Mouse (Mus musculus) lung, postnatal 0 days (tissue): ENCODE measurements around the gene P3h3. TPM values are rescaled to one million over a fixed set of nuclear protein-coding genes. Genes with fewer than 3 reads are reported as not detected.
"Not testable (repeated sequence)": the region's sequence is repeated elsewhere in the genome, so short reads cannot be mapped to it uniquely, and the experiment has no call there.

Experiments
- ATAC-seq: fragments of 200-750 bp; cut with Nextera tagmentation; 2 replicates; pipeline ENCODE4 v1.8.0; 2017; ENCODE audit warnings: moderate library complexity
- DNase-seq: peaks from one replicate; pipeline ENCODE4 v3.0.0-alpha.2; 2016; ENCODE audit warnings: low spot score
- H3K27ac ChIP-seq: fragments of 300-500 bp; sonication (generic); 2 replicates; pipeline ENCODE4 v1.5.1; 2014; ENCODE audit warnings: antibody characterized with exemption, mild to moderate bottlenecking, low read length, mixed read lengths
- H3K27me3 ChIP-seq: fragments of 300-500 bp; sonication (generic); replicated peaks from 2 replicates; pipeline ENCODE4 v1.6.1; 2014; ENCODE audit warnings: low read length, mixed read lengths; ENCODE audit not compliant: insufficient read depth
- H3K36me3 ChIP-seq: fragments of 300-500 bp; sonication (generic); 2 replicates; pipeline ENCODE4 v1.6.1; 2014; ENCODE audit warnings: low read length, mixed read lengths; ENCODE audit not compliant: insufficient read depth
- H3K4me1 ChIP-seq: fragments of 300-500 bp; sonication (generic); 2 replicates; pipeline ENCODE4 v1.6.1; 2014; ENCODE audit warnings: antibody characterized with exemption, low read depth, low read length, mixed read lengths; ENCODE audit not compliant: insufficient read depth
- H3K4me2 ChIP-seq: fragments of 300-500 bp; sonication (generic); replicated peaks from 2 replicates; pipeline ENCODE4 v1.6.1; 2014; ENCODE audit warnings: low read depth, mild to moderate bottlenecking, low read length, moderate library complexity, mixed read lengths
- H3K4me3 ChIP-seq: fragments of 300-500 bp; sonication (generic); 2 replicates; pipeline ENCODE4 v1.5.1; 2014; ENCODE audit warnings: low read depth, low read length
- H3K9ac ChIP-seq: fragments of 300-500 bp; sonication (generic); replicated peaks from 2 replicates; pipeline ENCODE4 v1.6.1; 2014; ENCODE audit warnings: low read depth, mild to moderate bottlenecking
- H3K9me3 ChIP-seq: fragments of 300-500 bp; sonication (generic); 2 replicates; pipeline ENCODE4 v1.6.1; 2016; ENCODE audit warnings: low read length, mixed read lengths
- CTCF ChIP-seq: IDR thresholded peaks from 2 replicates; pipeline ENCODE4 v1.5.1; 2016; ENCODE audit warnings: antibody characterized with exemption, mild to moderate bottlenecking
- EP300 ChIP-seq: IDR thresholded peaks from 2 replicates; pipeline ENCODE4 v1.6.1; 2016; ENCODE audit warnings: antibody characterized with exemption, mild to moderate bottlenecking, control low read depth
- WGBS: fragments of 180-500 bp; shearing (Covaris S2); extraction: QIAGEN DNeasy Blood & Tissue Kit; methylation state at CpG from one replicate; pipeline ENCODE4 v1.1.7; 2014; 5-methylcytosine and 5-hydroxymethylcytosine counted together
- polyA plus RNA-seq: library from polyadenylated mRNA; unstranded; fragments of >200 nt; fragmentation: Nextera tagmentation; extraction: Ambion mirVana; gene quantifications from 2 replicates; pipeline ENCODE4 v1.2.1, GENCODE M21; 2015

P3h3 gene
- polyA plus RNA-seq, 1 experiment from 2014 or later = 8.4 TPM

DNA sequence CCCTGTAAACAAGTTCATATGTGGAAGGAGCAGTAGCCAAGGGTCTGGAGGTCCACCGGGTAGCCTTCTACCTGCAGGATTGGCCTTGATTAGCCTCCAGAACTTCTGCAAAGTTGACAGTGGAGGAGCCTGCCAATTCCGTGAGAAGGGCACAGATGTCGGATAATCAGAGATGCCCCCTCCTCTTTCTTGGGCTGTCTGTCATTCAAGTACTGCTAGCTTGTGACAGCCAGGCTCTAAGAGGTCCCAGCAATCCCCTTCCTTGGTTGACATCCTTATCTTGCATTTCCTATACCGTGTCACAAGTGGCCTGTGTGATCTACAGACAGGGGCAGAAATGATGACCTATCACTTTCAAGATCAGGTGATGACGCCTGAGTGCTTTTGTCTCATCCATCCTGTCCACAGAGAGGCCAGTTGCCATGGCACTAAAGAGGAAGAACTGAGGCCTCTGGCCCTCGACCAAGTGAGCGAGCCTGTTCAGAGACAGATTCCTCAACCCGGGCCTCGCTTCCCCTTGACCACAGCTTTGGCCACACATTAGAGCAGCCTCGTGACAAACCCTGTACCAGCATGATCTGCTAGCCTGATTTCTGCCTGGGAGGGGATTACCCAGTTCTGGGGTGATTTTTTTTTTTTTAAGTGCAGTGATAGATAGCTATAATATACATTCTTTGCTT is 43.4 kb upstream of the P3h3 start:
- Histone ChIP-seq H3K4me3 (no peak overlapping the region), H3K4me2 (no peak overlapping the region), H3K4me1 (no peaks in the 10 kb centered on the region), H3K9me3 (no peaks in the 10 kb centered on the region), H3K27ac (no peak overlapping the region), H3K36me3 (no peaks in the 10 kb centered on the region), H3K9ac (no peak overlapping the region), H3K27me3 (no peaks in the 10 kb centered on the region)
- 34% methylated on average over 10 of the region's 10 CpGs for whole genome bisulfite sequencing
- ATAC-seq (no peak), DNase-seq (no peak)
- TF ChIP-seq CTCF (no peak), EP300 (no peak)

GRCm38 (mm10) chr6:124900056-124900800 is 42.7 kb upstream of the P3h3 start:
- H3K9me3 ChIP-seq = no peaks in the 10 kb centered on the region
- H3K27me3 ChIP-seq = no peaks in the 10 kb centered on the region
- no peak overlapping the region for H3K4me3 ChIP-seq
- H3K9ac ChIP-seq = no peak overlapping the region
- no peak for TF ChIP-seq EP300
- no peak for TF ChIP-seq CTCF
- H3K27ac ChIP-seq = no peak overlapping the region
- no peak for DNase-seq
- no peak for ATAC-seq
- no peaks in the 10 kb centered on the region for H3K36me3 ChIP-seq
- H3K4me2 ChIP-seq = no peak overlapping the region
- WGBS = 57% methylated on average over 8 of the region's 8 CpGs
- H3K4me1 ChIP-seq = no peaks in the 10 kb centered on the region

DNA sequence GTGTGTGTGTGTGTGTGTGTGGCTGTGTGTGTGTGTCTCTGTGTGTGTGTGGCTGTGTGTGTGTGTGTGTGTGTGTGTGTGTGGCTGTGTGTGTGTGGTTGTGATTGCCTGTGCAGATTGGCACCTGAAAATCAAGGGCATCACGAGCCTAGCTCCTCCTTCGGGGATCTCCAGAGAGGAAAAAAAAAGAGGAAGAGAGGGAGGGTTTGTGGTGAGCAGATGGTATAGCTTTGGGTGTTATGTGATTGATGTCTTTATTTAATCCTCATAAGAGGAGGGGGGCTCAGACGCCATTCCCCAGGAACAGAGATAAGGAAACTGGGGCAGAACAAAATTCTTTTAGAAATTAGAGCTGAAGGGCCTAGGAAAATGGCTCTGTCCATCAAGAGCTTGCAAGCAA is 40.8 kb upstream of the P3h3 start:
- H3K27ac ChIP-seq = no peak overlapping the region
- no peak overlapping the region for H3K4me2 ChIP-seq
- no peak for DNase-seq
- 15% methylated on average over 3 of the region's 3 CpGs for WGBS
- H3K4me3 ChIP-seq = no peak overlapping the region
- H3K9ac ChIP-seq = no peak overlapping the region
- no peaks in the 10 kb centered on the region for H3K9me3 ChIP-seq
- no peaks in the 10 kb centered on the region for H3K4me1 ChIP-seq
- H3K36me3 ChIP-seq = no peaks in the 10 kb centered on the region
- H3K27me3 ChIP-seq = no peaks in the 10 kb centered on the region
- no peak for ATAC-seq
- no peak for TF ChIP-seq CTCF
- no peak for TF ChIP-seq EP300

DNA sequence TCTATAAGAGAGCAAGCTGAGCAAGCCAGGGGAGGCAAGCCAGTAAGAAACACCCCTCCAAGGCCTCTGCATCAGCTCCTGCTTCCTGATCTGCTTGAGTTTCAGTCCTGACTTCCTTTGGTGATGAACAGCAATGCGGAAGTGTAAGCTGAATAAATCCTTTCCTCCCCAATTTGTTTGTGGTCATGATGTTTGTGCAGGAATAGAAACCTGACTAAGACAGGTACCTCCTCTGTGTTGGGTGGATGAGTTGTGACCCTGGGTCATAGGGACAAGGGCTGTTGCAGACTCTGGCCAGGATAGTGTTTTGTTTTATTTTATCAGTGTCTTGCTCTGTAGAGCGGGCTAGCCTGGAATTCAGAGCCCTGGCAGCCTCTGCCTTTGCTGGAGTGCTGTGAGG is 36.6 kb upstream of the P3h3 start:
- H3K27ac ChIP-seq, H3K27me3 ChIP-seq, ATAC-seq, H3K36me3 ChIP-seq, H3K4me3 ChIP-seq, H3K9me3 ChIP-seq, H3K9ac ChIP-seq, DNase-seq, H3K4me2 ChIP-seq, H3K4me1 ChIP-seq: not testable (repeated sequence)
- 92% methylated on average over 2 of the region's 2 CpGs for WGBS

GRCm38 (mm10) chr6:124890997-124891396 is 33.4 kb upstream of the P3h3 start:
- Histone ChIP-seq H3K27me3 (no peaks in the 10 kb centered on the region), H3K4me3 (no peak overlapping the region), H3K4me2 (no peak overlapping the region), H3K9ac (no peak overlapping the region), H3K27ac (no peak overlapping the region), H3K9me3 (no peaks in the 10 kb centered on the region), H3K4me1 (no peaks in the 10 kb centered on the region), H3K36me3 (no peaks in the 10 kb centered on the region)
- WGBS = 42% methylated on average over 6 of the region's 6 CpGs
- DNase-seq = no peak
- ATAC-seq = no peak
- TF ChIP-seq CTCF = no peak
- no peak for TF ChIP-seq EP300

DNA sequence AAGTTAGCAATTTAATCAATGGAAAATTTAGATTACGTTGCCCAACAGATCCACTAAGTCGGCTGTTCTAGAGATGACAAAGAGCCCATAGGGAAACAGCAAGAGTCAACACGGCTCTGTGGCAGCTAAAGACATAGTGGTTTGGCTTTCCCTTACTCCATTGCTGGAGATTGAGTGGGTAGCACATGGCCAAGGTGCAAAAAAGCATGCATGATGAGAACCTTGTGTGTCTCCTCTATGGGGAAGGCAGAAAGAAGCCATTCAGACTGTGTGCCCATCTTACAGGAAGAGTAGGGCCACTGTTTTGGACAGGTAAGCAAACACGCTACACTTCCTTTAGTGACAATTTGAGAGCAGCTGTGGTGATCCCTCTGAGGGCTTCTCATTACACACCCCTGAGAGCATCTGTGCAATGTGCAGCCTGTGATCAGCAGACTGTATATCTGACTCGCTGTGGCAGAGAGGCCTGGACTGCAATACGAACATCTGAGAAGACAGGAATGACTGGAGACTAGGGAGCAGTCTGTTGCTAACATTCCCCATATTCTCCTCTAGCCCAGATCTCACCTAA is 31.1 kb upstream of the P3h3 start:
- Histone ChIP-seq H3K36me3 (no peaks in the 10 kb centered on the region), H3K9me3 (no peaks in the 10 kb centered on the region), H3K27ac (no peak overlapping the region), H3K9ac (no peak overlapping the region), H3K4me1 (no peaks in the 10 kb centered on the region), H3K4me3 (no peak overlapping the region), H3K4me2 (no peak overlapping the region), H3K27me3 (no peaks in the 10 kb centered on the region)
- DNase-seq = no peak
- TF ChIP-seq CTCF (no peak), EP300 (no peak)
- WGBS = 87% methylated on average over 6 of the region's 6 CpGs
- ATAC-seq = no peak
